Mouse (Mus musculus) heart, embryonic 14.5 days (tissue): ENCODE results near the gene Hmces. TPM values are rescaled to one million over a fixed set of nuclear protein-coding genes. Genes with fewer than 3 reads are reported as not detected.

Source experiments
- ATAC-seq: fragments of 200-750 bp; cut with Nextera tagmentation; 2 replicates; pipeline ENCODE4 v1.8.0; 2017; ENCODE audit warnings: low read depth, moderate TSS enrichment; ENCODE audit not compliant: insufficient number of reproducible peaks, insufficient read depth, low FRiP score
- H3K27ac ChIP-seq, 2 experiments: fragments of 200-500 bp in 1 of 2; fragments of 300-500 bp in 1 of 2; sonication (generic) in 1 of 2; replicated peaks in 1 of 2; 2 replicates each; pipeline ENCODE4 v1.5.1; 2012 to 2014; ENCODE audit warnings: low read depth in 2 of 2, low read length in 2 of 2, control low read depth in 1 of 2, mild to moderate bottlenecking in 1 of 2, mixed read lengths in 1 of 2; ENCODE audit not compliant: control insufficient read depth in 1 of 2, insufficient read depth in 1 of 2
- H3K27me3 ChIP-seq: fragments of 300-500 bp; sonication (generic); 2 replicates; pipeline ENCODE4 v1.6.1; 2014; ENCODE audit warnings: mild to moderate bottlenecking, low read length, control low read depth; ENCODE audit not compliant: control insufficient read depth, insufficient read depth
- H3K36me3 ChIP-seq: fragments of 300-500 bp; sonication (generic); 2 replicates; pipeline ENCODE4 v1.6.1; 2014; ENCODE audit warnings: mild to moderate bottlenecking, control low read depth, low read length, mixed read lengths; ENCODE audit not compliant: control insufficient read depth, insufficient read depth
- H3K4me1 ChIP-seq, 2 experiments: fragments of 200-500 bp in 1 of 2; fragments of 300-500 bp in 1 of 2; sonication (generic) in 1 of 2; 2 replicates each; pipeline ENCODE4 v1.6.1; 2012 to 2014; ENCODE audit warnings: low read length in 2 of 2, control low read depth in 1 of 2, mixed read lengths in 1 of 2; ENCODE audit not compliant: control insufficient read depth in 2 of 2, insufficient read depth in 2 of 2
- H3K4me2 ChIP-seq: fragments of 300-500 bp; sonication (generic); 2 replicates; pipeline ENCODE4 v1.6.1; 2014; ENCODE audit warnings: mild to moderate bottlenecking, low read length
- H3K4me3 ChIP-seq, 2 experiments: fragments of 200-500 bp in 1 of 2; fragments of 300-500 bp in 1 of 2; sonication (generic) in 1 of 2; 2 replicates each; pipeline ENCODE4 v1.5.1; 2012 to 2014; ENCODE audit warnings: low read length in 2 of 2, mild to moderate bottlenecking in 2 of 2, control low read depth in 1 of 2, low read depth in 1 of 2, moderate library complexity in 1 of 2; ENCODE audit not compliant: control insufficient read depth in 1 of 2, insufficient read depth in 1 of 2
- H3K9ac ChIP-seq: fragments of 300-500 bp; sonication (generic); 2 replicates; pipeline ENCODE4 v1.6.1; 2014; ENCODE audit warnings: mild to moderate bottlenecking, low read length
- H3K9me3 ChIP-seq: fragments of 300-500 bp; sonication (generic); 2 replicates; pipeline ENCODE4 v1.6.1; 2016; ENCODE audit warnings: low read length, control low read depth; ENCODE audit not compliant: control insufficient read depth
- WGBS: fragments of 180-500 bp; shearing (Covaris S2); extraction: QIAGEN DNeasy Blood & Tissue Kit; methylation state at CpG from one replicate; pipeline ENCODE4 v1.1.7; 2014; 5-methylcytosine and 5-hydroxymethylcytosine counted together
- polyA plus RNA-seq: library from polyadenylated mRNA; unstranded; fragments of >200 nt; fragmentation: Nextera tagmentation; extraction: Ambion mirVana; gene quantifications from 2 replicates; pipeline ENCODE4 v1.2.1, GENCODE M21; 2014

Gene Hmces
- polyA plus RNA-seq, 1 experiment from 2014 or later = 24.5 TPM

DNA sequence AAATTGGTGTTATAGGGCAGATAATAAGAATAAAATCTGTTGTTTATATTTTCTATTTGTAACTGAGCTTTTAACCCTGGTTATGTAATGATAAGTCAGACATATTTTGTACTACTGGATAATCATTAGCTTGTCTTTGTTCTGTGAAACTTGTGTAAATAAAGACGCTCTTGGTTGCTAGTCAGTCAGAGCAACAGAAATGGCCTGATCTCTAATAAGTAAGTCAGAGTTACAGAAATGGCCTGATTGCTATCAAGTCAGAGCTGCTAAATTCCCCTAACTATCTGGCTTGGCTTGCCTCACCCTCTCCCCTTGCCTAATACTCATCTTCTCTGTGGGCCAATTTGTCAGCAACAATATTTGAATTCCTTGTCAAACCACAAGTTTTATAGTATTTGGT lies 27.0 kb upstream of the Hmces start:
- no peaks in the 10 kb centered on the region for H3K27me3 ChIP-seq
- H3K4me1 ChIP-seq = peaks cover 5 to 8% of the 10 kb centered on the region in 2 experiments; a peak in 3 of 4 replicates
- H3K27ac ChIP-seq = no peak overlapping the region
- H3K36me3 ChIP-seq = peaks cover 29% of the 10 kb centered on the region
- H3K4me3 ChIP-seq = no peak overlapping the region
- no peaks in the 10 kb centered on the region for H3K9me3 ChIP-seq
- H3K9ac ChIP-seq = no peak overlapping the region
- WGBS = 71% methylated on average over 1 of the region's 1 CpGs
- no peak overlapping the region for H3K4me2 ChIP-seq
- ATAC-seq = no peak

DNA sequence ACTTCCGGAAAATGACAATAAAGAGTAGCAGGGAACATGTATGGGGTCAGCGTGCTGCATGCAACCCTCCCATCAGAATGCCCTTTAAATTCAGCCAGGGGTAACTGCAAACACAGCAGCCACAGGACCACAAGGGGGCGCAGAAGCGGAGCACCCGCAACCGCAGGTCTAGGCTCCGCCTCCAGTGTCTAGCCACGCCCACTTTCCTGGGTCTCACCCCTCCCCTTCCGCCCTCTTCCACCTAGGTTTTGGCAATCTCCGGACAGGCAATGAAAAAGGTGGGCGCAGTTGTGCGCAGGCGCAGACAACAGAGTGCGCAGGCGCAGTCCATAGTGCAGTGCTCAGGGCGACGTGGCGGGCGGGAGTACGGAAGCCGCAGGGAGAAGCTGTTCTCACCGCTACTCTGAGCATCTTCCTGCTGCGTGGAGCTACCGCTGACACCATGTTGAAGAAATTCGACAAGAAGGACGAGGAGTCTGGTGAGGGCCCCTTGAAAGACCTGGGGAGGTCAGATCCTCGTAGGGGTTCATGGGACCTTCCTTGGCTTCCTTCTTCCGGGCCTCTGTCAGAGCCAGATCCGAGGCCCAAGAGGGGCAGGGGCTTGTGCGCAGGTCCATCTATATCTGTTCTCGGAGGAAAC lies 26.0 kb upstream of the Hmces start, which contains the start of gene Copg1:
Gene Copg1, plus strand, starts transcription at position 221 of the 640 bp plus-strand sequence.
- H3K36me3 ChIP-seq = peaks cover 39% of the 10 kb centered on the region
- peaks cover 5 to 8% of the 10 kb centered on the region in 2 experiments; a peak in 3 of 4 replicates for H3K4me1 ChIP-seq
- peak within 1 kb of the TSS; percentile 96 for H3K9ac ChIP-seq
- H3K27ac ChIP-seq = peak within 1 kb of the TSS; percentile 79 to 88
- peak; percentile 94 for ATAC-seq
- no peaks in the 10 kb centered on the region for H3K9me3 ChIP-seq
- under 1% methylated on average over 31 of the region's 31 CpGs for WGBS
- peak within 1 kb of the TSS; percentile 92 to 98 for H3K4me3 ChIP-seq
- no peaks in the 10 kb centered on the region for H3K27me3 ChIP-seq
- H3K4me2 ChIP-seq = peak within 1 kb of the TSS; percentile 78

- ATAC-seq = no peak
- no peak overlapping the region for H3K27ac ChIP-seq
- H3K4me3 ChIP-seq = no peak overlapping the region
- peaks cover 0 to under 1% of the 10 kb centered on the region in 2 experiments; a peak in 2 of 4 replicates for H3K4me1 ChIP-seq
- H3K9me3 ChIP-seq = no peaks in the 10 kb centered on the region
- H3K36me3 ChIP-seq = peaks cover 100% of the 10 kb centered on the region
- no peak overlapping the region for H3K9ac ChIP-seq
- H3K4me2 ChIP-seq = no peak overlapping the region
- 94% methylated on average over 7 of the region's 7 CpGs for WGBS
- H3K27me3 ChIP-seq = no peaks in the 10 kb centered on the region
Observed at GRCm38 (mm10) chr6:87893931-87894330, 19.8 kb upstream of the Hmces start.

- no peaks in the 10 kb centered on the region for H3K9me3 ChIP-seq
- no peak overlapping the region for H3K27ac ChIP-seq
- H3K4me2 ChIP-seq = no peak overlapping the region
- H3K27me3 ChIP-seq = no peaks in the 10 kb centered on the region
- 95% methylated on average over 10 of the region's 10 CpGs for WGBS
- H3K9ac ChIP-seq = no peak overlapping the region
- ATAC-seq = no peak
- peaks cover 100% of the 10 kb centered on the region for H3K36me3 ChIP-seq
- H3K4me1 ChIP-seq = no peaks in the 10 kb centered on the region
- no peak overlapping the region for H3K4me3 ChIP-seq
Observed at GRCm38 (mm10) chr6:87898028-87898427, 15.7 kb upstream of the Hmces start.

- Histone ChIP-seq H3K9me3 (no peaks in the 10 kb centered on the region), H3K4me2 (no peak overlapping the region), H3K4me3 (no peak overlapping the region), H3K4me1 (no peaks in the 10 kb centered on the region), H3K27ac (no peak overlapping the region), H3K27me3 (no peaks in the 10 kb centered on the region), H3K36me3 (peaks cover 100% of the 10 kb centered on the region), H3K9ac (no peak overlapping the region)
- 66% methylated on average over 5 of the region's 5 CpGs for WGBS
- no peak for ATAC-seq
Observed at GRCm38 (mm10) chr6:87906632-87907031, 7.1 kb upstream of the Hmces start.

DNA sequence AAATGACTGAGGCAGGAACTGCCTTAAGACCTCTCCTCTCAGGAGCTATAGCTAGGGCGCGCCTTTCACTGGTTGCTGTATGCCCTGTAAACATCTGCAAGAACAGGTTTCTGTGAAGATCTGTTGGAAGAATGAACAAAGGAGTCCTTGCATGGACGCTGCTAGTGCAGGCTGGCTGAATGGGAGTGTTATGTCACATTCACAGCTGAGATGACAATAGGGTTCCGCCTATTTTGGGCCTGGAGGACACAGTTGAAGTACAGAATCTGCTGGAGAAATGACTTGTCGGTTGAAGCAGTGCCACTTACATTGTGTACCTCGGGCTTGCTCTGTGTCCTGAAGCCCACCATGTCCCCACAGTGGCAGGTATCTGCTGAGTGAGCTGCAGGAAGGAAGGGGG lies 4.6 kb upstream of the Hmces start:
- H3K4me3 ChIP-seq = no peak overlapping the region
- ATAC-seq = no peak
- H3K27ac ChIP-seq = no peak overlapping the region
- H3K27me3 ChIP-seq = no peaks in the 10 kb centered on the region
- H3K9me3 ChIP-seq = no peaks in the 10 kb centered on the region
- H3K9ac ChIP-seq = no peak overlapping the region
- 89% methylated on average over 6 of the region's 6 CpGs for WGBS
- H3K4me1 ChIP-seq = peaks cover 2% of the 10 kb centered on the region in 2 experiments; a peak in 1 of 4 replicates
- H3K4me2 ChIP-seq = no peak overlapping the region
- peaks cover 92% of the 10 kb centered on the region for H3K36me3 ChIP-seq

GRCm38 (mm10) chr6:87911559-87911958 lies 2.2 kb upstream of the Hmces start:
- Histone ChIP-seq H3K4me2 (no peak overlapping the region), H3K27ac (no peak overlapping the region), H3K27me3 (no peaks in the 10 kb centered on the region), H3K4me3 (no peak overlapping the region), H3K9me3 (no peaks in the 10 kb centered on the region), H3K36me3 (peaks cover 73% of the 10 kb centered on the region), H3K9ac (no peak overlapping the region), H3K4me1 (peaks cover 7 to 18% of the 10 kb centered on the region in 2 experiments)
- no peak for ATAC-seq
- 76% methylated on average over 6 of the region's 6 CpGs for WGBS
